Mouse (Mus musculus) embryo, embryonic 10 days (tissue): Measurements from ENCODE around the gene AW822073.
"Not testable (repeated sequence)": the region's sequence is repeated elsewhere in the genome, so short reads cannot be mapped to it uniquely, and the experiment has no call there.

Experiments used
- DNase-seq: peaks from one replicate; pipeline ENCODE4 v3.0.0-alpha.2; 2015; ENCODE audit warnings: low spot score

The AW822073 gene

DNA sequence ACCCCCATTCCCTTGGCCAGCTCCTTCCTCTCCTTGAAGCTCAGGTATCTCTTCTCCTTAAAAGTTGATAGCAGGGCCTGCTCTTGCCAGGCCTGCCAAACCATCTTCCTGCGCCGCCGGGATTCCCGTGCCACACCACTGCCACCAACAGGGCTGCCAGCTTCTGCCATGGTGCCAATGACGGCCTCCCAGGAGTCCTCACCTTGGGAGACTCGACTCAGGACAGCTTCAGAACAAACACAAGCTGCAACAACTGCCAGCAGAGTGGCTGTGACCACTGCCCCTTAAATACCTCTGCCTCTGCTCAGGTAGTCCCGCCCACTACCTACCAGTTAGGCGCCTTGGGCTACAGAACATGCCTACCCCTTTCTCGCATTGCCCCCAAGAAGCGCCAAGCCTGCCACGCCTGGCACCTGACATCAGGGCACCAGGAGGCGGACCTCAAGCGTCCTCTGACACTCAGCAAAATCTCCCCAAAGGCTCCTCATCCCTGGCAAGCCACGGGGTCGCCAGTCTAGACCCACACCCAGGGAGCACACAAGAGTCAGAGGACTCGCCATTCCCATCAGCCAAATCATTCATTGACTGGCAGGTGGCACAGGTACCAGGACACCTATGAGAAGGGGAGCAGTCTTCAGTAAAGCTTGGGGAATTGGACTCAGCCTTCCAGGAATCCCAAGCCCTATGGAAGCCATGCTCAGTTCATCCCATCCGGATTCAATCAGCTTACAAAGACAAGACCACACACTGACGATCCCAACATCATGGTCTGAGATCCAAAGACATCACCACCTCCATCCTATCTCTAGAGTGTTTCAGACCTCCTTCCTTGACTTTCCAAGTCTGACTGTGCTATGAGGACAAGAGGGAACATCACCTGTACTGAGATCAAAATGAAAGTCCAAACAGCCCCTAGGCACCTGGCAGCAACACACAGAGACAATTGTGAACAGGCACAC, at the start of gene AW822073:
TSS of gene AW822073 (minus strand) at position 104 of the 959 bp plus-strand sequence.
- peak; percentile 44 for DNase-seq

DNA sequence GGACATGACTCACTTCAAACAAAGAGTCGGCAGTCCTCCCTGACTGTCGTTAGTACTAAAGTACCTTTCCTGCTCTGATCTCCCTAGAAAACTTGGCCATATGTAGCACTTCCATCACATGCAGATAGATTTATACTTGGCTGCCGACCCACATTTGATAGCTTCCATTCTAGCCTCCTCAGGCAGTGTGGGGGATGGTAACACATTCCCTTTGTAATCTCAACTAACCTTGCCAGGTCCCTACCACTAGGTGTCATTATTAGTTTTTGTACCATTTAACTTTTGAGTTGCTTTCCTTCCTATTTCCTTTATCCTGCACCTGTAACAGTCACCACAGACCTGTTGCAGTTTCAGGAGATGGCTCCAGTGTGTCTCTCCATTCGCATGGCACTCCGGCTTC, 33.7 kb upstream of the AW822073 start:
- DNase-seq = peak; percentile 31

DNA sequence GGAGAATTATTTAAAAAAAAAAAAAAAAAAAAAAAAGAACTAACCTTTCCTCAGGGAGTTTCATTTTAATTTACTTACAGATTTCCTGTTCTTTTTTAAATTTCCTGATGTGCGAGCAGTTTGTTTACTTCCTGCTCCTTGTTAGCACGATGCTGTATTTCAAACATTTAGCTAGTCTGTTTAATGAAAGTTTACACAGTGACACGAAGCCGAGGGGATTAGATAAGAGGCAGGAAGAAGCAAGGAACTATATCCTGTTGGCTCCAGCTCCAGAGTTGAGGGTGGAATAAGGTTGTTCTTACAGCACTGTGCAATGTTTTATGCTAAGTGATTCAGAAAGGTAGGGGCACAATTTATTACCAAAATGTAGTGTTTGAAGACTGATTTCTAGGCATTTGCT, 31.2 kb upstream of the AW822073 start:
- peak; percentile 18 for DNase-seq

DNA sequence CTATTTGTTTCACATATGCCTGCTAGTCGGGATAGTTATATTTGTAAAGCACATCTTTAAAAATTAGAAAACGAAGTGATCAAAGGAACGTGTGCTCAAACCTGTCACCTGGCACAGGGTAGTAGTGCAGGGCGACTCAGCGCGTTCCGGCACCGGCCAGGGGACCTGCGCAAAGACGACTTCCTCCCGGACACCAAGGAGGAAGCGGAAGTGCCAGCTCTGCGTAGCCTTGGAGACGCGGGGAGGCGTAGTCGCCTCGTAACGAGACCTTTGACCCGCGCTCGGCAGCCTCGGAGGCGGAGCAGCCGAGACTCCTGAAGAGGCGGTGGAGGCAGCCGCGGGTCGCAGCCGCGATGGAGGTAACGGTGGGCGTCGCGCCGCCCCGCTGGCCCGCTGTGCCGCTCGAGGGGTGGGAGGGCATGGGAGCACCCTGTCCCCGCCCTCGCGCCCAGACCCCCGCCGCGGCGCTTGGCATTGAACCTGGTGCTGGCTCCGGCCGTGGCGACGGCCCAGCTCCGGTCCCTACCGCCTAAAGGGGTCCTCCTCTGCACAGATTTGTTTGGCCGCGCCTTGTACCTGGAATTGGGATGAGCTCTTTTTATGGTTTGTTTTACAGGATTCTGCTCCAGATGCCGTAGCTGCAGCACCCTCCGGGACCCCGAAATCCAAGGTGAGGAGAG, 30.6 kb upstream of the AW822073 start, which contains the start of gene Gcc2:
TSS of gene Gcc2 (plus strand) at position 285 of the 680 bp plus-strand sequence.
- peak; percentile 98 for DNase-seq

DNA sequence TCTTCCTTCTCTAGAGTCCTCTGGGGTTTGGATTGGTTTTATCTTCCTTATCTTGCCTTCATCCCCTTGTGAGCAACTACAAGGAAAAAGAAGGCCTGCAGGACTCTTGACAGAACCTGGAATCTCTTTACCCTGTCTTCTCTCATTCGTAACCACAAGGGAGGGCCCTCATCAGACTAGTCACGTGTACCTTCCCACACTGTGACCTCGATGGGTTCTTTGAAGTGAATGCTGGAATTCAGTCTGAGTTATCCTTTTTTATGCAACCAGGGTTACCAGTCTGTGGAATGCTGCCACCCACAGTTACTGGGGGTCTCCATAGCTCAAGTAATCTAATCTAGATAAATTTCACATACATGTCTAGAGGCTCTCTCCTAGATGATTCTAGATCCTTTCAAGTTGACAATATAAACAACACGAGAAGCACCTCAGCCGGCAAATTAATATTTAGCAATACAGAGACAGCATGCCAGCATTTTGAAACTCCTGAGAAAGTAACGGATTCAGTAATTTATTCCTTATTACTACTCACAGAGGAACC, 30.0 kb upstream of the AW822073 start:
- no peak for DNase-seq

DNA sequence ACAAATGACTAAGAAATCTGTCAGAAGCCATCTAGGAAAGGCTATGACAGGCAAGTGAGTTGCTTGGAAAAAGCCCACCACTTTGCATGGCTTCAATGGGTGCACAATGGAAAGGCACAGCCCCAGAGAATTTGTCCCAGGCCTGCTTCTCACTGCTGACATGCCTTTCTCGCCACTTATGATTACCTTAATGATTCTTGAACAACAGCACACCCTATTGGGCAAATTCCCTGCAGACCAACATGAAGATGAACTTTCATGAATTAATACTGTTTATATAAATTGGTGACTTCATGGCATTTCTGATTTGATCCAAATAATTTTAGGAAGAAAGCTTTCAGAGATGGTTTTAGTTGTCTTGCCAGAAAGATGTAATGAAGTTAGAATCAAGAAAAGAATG, 24.8 kb upstream of the AW822073 start:
- DNase-seq = no peak

DNA sequence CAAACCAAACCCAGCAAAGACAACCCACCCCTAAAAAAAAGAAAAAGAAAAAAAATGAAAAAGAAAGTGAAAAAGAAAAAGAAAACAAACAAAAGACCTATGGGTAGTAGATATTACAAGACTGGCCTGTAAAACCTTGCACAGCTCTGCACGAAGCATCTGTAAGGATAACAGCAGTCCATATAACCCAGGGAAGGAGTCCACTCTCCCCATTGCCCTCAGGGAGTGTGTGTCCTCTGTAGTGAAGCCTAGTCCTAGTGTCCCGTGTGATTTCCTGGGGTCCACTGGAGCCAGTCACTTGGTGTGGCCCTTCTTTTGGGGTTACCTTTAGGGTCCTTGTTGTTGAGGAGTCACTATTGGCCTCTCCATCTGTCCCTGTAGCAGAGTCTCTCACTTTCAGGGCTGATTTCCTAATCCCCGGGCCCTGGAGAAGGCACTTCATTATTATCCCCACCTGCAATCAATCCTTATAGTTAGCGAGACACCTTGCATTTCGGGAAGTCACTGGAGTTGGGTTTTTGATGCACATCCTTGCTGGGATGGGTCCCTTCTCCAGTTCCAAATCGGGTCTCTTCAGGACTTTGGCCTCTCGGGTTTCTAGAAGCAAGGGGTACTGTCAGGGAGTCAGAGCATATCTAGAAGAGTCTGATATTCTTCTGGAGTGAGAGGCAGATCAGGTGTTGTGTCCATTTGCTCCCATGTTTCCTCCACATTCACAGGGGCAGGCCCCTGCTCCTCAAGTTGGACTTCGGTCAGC, 14.4 kb upstream of the AW822073 start:
- DNase-seq = not testable (repeated sequence)

DNA sequence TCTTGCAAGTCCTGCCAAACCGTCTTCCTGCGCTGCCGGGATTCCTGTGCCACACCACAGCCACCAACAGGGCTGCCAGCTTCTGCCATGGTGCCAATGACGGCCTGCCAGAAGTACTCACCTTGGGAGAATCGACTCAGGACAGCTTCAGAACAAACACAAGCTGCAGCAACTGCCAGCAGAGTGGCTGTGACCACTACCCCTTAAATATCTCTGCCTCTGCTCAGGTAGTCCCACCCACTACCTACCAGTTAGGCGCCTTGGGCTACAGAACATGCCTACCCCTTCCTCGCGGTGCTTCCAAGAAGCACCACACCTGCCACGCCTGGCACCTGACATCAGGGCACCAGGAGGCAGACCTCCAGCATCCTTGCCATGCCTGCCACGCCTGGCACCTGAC, 11.9 kb upstream of the AW822073 start, which contains the start of gene Gm4981:
TSS of gene Gm4981 (minus strand) at position 89 of the 400 bp plus-strand sequence.
- DNase-seq = no peak

DNA sequence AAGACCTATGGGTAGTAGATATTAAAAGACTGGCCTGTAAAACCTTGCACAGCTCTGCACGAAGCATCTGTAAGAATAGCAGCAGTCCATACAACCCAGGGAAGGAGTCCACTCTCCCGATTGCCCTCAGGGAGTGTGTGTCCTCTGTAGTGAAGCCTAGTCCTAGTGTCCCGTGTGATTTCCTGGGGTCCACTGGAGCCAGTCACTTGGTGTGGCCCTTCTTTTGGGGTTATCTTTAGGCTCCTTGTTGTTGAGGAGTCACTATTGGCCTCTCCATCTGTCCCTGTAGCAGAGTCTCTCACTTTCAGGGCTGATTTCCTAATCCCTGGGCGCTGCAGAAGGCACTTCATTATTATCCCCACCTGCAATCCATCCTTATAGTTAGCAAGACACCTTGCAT, 10.3 kb upstream of the AW822073 start:
- DNase-seq = not testable (repeated sequence)

DNA sequence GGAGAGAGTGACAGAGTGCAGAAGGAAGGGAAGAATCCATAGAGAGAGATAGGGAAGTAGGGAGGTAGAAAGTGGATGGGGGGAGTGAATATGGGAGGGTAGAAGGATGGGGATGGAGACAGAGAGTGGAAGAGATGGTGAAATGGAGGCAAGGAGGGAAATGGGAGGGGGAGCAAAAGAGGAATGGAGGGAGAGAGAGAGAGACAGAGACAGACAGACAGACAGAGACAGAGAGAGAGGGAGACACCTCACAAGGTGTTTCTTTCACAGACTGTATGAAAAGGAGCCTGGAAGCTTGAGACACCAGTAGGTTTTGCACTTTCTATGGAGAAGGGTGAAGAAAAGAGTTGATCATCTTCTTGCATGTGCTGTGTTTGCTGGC, 9.0 kb upstream of the AW822073 start:
- not testable (repeated sequence) for DNase-seq

DNA sequence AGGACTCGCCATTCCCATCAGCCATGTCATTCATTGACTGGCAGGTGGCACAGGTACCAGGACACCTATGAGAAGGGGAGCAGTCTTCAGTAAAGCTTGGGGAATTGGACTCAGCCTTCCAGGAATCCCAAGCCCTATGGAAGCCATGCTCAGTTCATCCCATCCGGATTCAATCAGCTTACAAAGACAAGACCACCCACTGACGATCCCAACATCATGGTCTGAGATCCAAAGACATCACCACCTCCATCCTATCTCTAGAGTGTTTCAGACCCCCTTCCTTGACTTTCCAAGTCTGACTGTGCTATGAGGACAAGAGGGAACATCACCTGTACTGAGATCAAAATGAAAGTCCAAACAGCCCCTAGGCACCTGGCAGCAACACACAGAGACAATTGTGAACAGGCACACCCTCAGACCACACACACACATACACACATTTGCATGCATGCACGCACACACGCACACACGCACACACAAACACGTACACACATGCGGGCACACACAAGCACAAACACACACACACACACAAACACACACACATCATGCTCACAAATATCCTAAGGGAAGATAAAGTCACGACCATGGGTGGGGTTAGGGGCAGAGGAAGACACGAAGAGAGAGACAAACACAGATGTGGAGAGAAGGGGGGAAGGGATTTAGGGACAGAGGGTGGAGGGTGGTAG, 8.5 kb upstream of the AW822073 start:
- DNase-seq = not testable (repeated sequence)

DNA sequence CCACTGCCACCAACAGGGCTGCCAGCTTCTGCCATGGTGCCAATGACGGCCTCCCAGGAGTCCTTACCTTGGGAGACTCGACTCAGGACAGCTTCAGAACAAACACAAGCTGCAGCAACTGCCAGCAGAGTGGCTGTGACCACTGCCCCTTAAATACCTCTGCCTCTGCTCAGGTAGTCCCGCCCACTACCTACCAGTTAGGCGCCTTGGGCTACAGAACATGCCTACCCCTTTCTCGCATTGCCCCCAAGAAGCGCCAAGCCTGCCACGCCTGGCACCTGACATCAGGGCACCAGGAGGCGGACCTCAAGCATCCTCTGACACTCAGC, 7.9 kb upstream of the AW822073 start, which contains the start of gene Duxf3:
TSS of gene Duxf3 (minus strand) at position 35 of the 329 bp plus-strand sequence.
- DNase-seq = not testable (repeated sequence)

DNA sequence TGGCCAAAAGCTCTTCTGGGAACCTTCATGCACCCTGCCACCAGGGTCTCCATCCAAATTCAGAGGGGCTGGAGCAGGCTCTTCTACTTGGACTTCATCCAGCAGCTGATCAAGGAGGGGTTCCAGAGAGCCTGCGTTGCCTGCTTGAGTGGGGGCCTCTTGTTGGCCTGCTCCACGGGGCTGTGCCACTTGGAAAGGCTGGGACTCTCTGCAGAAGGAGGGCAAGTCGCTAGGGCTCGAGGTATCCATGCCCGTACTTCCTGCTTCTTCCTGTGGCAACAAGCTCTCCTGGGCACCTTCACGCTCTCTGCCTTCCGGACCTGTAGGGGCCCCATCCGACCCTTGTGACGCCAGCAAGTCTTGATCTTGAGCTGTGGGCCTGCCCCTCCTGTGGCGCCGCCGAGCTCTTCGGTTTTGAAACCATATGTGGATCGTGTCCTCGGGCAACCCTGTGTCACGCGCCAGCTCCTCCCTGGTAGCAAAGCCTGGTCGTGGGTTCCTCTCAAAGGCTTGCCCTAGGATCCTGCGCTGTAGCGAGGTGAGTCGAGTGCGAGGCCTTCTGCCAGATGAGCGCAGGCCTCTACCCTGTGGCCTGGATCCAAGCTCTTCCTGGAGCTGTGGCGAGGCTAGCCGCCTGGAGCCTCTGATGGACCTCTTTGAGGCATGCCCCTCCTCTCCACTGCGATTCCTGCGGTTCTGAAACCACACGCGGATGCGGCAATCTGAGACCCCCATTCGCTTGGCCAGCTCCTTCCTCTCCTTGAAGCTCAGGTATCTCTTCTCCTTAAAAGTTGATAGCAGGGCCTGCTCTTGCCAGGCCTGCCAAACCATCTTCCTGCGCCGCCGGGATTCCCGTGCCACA, 7.3 kb upstream of the AW822073 start:
- peak; percentile 48 for DNase-seq

DNA sequence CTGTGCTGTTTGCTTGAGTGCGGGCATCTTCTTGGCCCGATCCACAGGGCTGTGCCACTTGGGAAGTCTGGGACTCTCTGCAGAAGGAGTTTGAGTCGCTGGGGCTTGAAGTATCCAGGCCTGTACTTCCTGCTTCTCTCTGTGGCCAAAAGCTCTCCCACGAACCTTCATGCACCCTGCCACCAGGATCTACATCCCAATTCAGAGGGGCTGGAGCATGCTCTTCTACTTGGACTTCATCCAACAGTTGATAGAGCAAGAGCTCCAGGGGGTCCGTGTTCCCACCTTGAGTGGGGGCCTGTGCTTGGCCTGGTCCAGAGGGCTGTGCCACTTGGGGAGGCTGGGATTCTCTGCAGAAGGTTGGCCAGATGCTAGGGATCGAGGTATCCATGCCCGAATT, 6.4 kb upstream of the AW822073 start:
- not testable (repeated sequence) for DNase-seq

DNA sequence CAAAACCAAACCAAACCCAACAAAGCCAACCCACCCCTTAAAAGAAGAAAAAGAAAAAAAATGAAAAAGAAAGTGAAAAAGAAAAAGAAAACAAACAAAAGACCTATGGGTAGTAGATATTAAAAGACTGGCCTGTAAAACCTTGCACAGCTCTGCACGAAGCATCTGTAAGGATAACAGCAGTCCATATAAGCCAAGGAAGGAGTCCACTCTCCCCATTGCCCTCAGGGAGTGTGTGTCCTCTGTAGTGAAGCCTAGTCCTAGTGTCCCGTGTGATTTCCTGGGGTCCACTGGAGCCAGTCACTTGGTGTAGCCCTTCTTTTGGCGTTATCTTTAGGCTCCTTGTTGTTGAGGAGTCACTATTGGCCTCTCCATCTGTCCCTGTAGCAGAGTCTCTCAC, 5.3 kb upstream of the AW822073 start:
- not testable (repeated sequence) for DNase-seq

DNA sequence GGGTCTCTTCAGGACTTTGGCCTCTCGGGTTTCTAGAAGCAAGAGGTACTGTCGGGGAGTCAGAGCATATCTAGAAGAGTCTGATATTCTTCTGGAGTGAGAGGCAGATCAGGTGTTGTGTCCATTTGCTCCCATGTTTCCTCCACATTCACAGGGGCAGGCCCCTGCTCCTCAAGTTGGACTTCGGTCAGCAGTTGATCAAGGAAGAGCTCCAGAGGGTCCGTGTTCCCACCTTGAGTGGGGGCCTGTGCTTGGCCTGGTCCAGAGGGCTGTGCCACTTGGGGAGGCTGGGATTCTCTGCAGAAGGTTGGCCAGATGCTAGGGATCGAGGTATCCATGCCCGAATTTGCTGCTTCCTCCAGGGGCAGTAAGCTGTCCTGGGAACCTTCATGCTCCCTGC, 3.1 kb upstream of the AW822073 start:
- DNase-seq = not testable (repeated sequence)

DNA sequence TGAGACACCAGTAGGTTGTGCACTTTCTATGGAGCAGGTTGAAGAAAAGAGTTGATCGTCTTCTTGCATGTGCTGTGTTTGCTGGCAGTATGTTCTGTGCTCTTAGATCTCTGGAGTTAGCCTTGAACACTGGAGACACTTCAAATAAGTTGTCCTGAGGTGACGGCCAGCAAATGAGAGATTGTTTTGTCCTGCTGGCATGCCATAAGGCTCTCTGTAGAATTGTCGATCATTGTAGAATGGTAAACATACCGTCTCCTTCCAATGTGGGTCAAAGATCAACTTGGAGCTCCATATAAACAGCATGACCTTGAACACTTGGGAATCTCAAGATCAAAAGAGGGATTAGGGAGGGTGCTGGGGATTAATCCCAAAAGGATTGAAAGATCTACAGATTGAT, 1.6 kb upstream of the AW822073 start:
- DNase-seq = peak; percentile 51

DNA sequence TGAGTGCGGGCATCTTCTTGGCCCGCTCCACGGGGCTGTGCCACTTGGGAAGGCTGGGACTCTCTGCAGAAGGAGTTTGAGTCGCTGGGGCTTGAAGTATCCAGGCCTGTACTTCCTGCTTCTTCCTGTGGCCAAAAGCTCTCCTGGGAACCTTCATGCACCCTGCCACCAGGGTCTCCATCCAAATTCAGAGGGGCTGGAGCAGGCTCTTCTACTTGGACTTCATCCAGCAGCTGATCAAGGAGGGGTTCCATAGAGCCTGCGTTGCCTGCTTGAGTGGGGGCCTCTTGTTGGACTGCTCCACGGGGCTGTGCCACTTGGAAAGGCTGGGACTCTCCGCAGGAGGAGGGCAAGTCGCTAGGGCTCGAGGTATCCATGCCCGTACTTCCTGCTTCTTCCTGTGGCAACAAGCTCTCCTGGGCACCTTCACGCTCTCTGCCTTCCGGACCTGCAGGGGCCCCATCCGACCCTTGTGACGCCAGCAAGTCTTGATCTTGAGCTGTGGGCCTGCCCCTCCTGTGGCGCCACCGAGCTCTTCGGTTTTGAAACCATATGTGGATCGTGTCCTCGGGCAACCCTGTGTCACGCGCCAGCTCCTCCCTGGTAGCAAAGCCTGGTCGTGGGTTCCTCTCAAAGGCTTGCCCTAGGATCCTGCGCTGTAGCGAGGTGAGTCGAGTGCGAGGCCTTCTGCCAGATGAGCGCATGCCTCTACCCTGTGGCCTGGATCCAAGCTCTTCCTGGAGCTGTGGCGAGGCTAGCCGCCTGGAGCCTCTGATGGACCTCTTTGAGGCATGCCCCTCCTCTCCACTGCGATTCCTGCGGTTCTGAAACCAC, 541 bp downstream of the AW822073 start:
- DNase-seq = not testable (repeated sequence)

DNA sequence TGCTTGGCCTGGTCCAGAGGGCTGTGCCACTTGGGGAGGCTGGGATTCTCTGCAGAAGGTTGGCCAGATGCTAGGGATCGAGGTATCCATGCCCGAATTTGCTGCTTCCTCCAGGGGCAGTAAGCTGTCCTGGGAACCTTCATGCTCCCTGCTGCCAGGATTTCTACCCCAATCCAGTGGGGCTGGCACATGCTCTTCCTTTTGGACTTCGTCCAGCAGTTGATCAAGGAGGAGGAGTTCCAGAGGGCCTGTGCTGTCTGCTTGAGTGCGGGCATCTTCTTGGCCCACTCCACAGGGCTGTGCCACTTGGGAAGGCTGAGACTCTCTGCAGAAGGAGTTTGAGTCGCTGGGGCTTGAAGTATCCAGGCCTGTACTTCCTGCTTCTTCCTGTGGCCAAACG, 1.6 kb downstream of the AW822073 start:
- DNase-seq = not testable (repeated sequence)
